Mouse (Mus musculus): ENCODE data around the gene Rtel1. TPM values are rescaled to one million over a fixed set of nuclear protein-coding genes. Genes with fewer than 3 reads are reported as not detected.

The Rtel1 gene
- total RNA-seq (2021) = 10 to 100 TPM; 27.3 to 34.9 TPM

DNA sequence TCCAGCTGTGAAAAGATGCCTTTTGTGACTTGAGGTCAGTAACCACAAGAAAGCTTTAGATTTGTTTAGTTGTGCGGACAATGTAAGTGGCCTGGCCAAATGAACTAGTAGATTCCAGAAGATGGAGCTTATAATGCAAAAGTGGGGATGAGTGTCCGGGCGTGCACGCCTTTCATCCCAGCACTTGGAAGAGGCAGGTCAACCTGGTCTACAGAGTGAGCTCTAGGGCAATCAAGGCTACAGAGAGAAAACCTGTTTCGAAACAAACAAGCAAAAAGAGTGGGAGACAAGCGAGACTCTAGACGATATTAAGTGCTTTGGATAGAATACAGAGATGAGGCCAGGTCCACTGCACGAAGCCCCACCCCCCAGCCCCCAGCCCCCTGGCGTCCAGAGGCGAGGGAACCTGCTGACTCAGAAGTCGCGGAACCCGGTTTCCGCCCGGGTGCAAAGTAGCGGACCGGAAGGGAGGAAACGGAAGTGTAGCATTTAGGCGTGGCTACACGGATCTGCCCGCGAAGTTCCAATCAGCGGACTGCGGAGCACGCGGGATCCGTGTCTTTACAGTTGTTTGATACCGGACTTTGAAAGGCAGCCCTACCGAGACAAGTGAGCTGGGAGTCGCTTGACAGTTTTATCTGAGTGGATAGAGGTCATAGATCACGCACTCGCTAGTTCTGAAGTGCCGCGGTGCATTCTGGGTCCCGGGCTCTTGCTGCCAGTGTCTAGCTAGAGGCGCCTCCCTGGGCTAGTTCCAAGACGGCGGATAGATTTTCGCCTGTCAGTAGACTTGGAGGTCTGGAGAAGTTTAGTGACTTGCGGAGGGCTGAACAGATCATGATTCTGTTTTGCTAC is at the start of gene Rtel1:
Rtel1 (plus strand) TSS at position 492 of the 855 bp plus-strand sequence.
- DNase-seq (ENCODE audit: extremely low spot score in 1 of 2, low spot score in 1 of 2) = peak; percentile 71 to 74

DNA sequence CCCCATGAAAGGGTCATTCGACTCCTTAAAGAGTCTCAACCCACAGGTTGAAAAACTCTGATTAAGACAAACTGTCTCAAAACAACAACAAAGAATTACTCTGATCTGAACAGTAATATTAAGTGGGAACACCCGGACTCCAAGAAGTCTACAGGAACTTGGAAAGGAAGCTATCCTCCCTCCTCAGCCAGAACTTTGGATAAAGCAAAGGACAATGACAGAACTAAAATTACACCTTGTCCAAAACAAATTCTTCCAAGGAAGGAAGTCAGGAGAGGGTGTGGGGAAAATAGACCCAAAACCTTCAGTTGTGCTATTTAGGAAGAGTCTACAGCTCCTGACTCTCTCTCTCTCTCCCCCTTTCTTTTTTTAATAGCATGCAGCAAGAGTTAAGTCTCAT is 47.4 kb upstream of the Rtel1 start:
- DNase-seq (ENCODE audit: extremely low spot score in 1 of 2, low spot score in 1 of 2) = no peak

DNA sequence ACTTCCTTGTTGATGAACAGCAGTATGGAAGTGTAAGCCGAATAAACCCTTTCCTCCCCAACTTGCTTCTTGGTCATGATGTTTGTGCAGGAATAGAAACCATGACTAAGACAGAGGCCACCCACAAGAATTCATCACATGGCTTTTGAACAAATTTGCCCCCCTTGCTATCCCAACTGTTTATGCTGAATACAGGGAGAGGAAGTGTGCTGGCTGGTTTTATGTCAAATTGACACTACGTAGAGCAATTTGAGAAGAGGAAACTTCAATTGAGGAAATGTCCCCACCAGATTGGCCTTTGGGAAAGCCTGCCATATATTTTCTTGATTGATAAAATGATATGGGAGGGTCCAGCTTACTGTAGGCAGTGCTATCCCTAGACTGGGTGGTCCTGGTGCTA is 45.7 kb upstream of the Rtel1 start:
- DNase-seq (ENCODE audit: extremely low spot score in 1 of 2, low spot score in 1 of 2) = no peak

DNA sequence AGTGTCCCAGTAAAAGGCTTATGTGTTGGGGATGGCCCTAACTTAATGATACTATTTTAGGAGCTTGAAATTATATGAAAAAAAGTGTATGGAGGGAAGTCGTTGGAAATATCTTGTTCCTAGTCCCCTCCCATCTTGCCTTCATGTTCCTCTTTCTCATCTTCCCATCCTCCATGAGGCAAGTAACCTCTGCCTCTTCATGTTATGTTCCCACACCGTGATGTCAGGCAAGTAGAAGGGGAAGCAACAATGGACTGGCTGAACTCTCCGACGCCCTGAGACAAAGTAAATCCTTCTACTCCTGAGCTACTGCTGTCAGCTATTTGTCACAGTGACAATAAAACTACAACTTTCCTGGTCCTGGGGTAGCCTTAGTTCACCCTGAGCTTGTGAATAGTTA is 44.9 kb upstream of the Rtel1 start:
- no peak for DNase-seq (ENCODE audit: extremely low spot score in 1 of 2, low spot score in 1 of 2)

DNA sequence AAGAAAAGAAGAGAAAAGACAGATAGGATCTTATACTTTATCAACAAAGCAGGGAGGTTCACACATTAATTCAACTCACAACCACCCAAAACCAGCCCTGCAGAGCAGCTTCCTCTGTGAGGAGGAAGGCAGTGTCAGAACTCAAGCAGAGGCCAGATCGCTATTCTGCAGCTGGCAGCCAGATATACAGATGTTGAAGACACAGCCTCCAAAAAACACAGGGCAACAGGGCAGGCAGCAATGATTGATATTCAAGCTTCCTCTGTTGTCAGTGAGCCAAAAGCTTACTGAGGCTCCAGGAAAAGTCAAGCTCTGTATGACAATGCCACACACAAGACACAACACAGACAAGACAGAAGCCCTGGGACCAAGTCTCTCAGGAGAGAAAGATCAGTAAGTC is 42.8 kb upstream of the Rtel1 start:
- DNase-seq (ENCODE audit: extremely low spot score in 1 of 2, low spot score in 1 of 2) = no peak

DNA sequence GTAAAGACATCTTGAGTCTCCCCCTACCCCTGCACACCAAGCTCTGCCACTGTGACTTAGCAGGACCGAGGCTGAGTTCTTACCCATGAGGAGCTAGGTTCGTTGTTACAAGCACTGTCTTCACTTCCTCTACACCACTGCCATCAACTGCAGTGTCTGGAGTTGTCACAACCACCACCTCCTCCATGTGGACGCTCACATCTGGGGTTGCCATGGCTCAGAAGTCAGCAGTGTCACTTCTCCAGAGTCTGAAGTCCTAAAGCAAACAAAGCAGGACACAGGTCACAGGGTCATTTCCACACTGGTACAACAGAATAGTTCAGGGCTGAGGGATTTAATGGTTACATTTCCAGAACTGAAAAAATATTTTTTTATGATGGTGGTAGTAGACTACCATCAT is 41.7 kb upstream of the Rtel1 start:
- DNase-seq (ENCODE audit: extremely low spot score in 1 of 2, low spot score in 1 of 2) = no peak

DNA sequence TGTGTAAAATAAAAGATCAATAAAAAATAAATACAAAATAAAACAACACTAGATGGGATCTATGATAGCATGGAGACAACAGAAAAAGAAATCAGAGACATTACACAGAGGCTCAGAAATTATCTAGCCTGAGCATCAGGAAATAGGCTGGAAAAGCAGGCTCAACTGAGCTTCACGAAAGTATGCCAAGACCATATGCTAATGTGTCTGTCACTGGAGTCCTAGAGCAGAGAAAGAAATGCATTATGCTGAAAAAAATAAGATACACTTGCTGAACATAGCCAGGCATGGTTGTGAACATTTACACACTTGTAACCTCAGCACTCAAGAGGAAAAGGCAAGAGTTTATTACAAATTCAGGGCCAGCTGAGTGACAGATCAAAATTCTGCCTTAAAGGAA is 39.6 kb upstream of the Rtel1 start:
- no peak for DNase-seq (ENCODE audit: extremely low spot score in 1 of 2, low spot score in 1 of 2)

DNA sequence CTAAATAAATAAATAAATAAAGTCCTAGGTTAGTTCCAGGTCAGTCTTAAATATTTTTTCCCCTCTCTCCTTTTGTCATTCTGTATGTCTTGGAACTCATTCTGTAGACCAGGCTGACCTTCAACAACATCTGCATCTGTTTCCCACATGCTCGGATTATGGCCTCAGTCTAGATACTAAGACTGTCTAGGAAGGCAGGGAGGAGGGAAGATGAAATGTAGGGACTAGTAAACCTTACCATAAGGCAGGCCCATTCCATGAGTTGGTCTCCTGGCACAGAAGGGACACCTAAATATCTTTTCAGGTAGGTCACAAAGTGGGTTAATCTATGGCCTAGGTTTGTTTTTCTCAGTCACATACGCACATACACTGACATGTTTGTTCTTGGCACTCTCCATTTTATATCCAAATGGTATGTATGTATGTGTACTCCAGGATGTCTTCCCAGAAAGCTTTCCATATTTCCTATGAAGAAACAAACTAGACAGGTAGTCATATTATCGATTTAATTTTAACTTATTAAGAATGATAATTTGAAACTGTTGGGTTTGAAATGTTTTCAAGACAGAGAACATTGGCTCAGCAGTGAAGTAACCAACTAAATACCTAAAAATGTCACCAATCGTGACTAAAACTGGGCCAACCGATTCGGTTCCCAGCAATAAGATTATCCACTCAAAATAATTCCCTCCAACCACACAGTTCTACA is 32.8 kb upstream of the Rtel1 start:
- no peak for DNase-seq (ENCODE audit: extremely low spot score in 1 of 2, low spot score in 1 of 2)

DNA sequence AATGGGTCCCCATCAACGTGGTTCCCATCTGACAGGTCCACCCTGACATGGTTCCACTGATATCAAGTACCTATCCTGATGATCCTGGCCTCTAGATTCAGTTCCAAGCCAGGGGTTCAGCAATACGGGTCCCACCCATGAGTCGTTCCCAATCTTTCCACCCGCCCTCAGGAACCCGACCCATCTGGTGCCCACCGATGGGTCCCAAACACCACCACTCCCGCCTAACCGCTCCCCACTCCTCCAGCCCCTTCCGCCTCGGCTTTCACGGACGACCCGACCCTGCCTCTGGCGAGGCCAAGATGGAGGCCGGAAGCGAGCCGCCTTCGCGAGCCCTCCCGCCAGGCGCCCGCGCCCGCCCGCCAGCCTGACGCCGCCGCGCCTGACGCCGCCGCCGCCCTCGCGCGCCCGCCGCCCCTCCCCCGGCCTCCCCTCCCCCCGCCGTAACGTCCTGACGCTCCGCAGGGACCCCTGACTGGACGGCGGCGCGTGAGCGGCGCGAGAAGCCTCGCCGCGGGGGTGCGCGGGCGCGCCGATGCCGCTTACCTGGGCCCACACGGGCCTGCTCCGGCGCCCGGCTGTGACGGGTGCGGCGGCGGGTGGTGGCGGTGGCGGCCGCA is 32.1 kb upstream of the Rtel1 start:
- peak; percentile 67 to 79 for DNase-seq (ENCODE audit: extremely low spot score in 1 of 2, low spot score in 1 of 2)

DNA sequence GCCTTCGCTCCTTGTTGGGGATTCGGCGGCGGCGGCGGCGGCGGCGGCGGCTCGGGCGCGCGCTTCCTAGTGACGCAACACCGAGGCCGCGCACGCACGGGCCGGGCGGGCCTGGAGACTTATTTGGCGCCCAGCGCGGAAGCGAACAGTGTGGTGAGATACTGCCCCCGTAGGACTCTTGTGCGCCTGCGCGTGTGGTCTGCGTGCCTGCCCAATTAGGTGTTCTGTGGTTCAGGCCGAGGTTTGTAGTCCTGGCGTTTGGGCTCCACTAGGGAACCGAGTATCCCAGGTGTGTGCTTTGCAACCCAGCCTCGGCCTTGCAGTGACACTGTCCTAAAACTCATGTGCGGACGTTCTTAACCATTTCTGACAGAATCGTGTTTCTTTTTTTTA is 31.6 kb upstream of the Rtel1 start, which contains the start of gene Gmeb2:
Gmeb2 (minus strand) TSS at position 78 of the 393 bp plus-strand sequence.
- peak in 1 of 2 experiments; percentile 82 for DNase-seq (ENCODE audit: extremely low spot score in 1 of 2, low spot score in 1 of 2)

DNA sequence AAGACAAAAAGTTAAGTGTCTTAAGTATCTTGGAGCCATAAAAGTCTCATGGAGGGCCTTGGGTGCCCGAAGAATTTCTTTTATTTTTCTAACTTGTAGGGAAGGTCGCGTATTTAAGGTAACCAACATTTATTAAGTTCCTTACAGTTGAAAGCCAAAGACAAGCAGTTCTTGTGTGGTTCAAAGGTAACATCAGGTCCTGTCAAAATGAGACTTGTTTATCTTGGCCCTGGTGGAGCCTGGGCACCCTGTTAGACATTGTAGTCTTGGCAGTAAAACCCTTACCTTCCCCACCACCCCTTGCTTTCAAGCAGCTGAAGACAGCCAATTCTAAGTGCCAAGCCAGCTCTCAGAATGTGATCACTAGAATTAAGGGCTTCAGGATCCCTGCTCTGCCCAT is 30.8 kb upstream of the Rtel1 start:
- no peak for DNase-seq (ENCODE audit: extremely low spot score in 1 of 2, low spot score in 1 of 2)

DNA sequence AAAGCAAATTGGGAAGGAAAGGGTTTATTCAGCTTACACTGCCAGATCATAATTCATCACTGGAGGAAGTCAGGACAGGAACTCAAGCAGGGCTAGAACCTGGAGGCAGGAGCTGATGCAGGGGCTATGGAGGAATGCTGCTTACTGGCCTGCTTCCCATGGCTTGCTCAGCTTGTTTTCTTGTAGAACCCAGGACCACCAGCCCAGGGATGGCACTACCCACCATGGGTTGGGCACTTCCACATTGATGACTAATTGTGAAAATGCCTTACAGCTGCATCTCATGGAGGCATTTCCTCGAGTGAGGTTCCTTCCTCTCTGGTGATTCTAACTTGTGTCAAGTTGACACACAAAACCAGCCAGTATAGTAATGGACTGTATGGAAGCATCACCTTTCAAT is 28.6 kb upstream of the Rtel1 start:
- no peak for DNase-seq (ENCODE audit: extremely low spot score in 1 of 2, low spot score in 1 of 2)

DNA sequence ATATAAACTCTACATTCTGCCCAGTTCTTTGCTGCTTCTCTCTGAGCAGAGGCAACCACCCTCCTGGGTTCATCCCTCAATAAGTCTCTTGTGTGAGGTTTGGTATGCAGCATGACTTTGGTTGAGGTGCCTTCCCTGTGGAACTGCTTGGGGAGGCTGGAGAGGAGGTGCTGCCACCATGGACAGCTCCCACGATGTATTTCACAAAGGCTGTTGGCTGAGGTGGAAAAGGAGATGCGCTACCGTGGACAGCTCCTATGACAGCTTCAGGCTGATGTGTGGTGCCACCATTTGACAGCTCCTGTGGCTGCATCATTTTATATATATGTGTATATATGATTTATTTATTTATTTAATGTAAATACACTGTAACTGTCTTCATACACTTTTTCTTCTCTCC is 17.5 kb upstream of the Rtel1 start:
- DNase-seq (ENCODE audit: extremely low spot score in 1 of 2, low spot score in 1 of 2) = no peak

DNA sequence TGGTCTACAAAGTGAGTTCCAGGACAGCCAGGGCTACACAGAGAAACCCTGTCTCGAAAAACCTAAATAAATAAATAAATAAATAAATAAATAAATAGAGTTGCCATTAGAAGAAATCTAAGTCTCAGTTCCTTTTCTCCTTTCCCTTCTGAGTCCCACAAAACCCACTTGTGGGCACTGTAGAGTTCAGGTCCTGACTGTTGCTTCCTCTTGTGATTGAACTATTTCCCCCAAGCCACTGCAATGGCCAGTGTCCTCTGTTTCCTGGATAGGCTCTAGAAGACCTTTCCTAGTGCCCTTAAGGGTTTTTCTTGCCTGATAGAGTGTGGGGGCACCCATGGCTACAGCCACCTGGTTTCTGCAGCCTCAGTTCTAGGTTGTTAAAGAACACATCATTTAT is 14.6 kb upstream of the Rtel1 start:
- no peak for DNase-seq (ENCODE audit: extremely low spot score in 1 of 2, low spot score in 1 of 2)

DNA sequence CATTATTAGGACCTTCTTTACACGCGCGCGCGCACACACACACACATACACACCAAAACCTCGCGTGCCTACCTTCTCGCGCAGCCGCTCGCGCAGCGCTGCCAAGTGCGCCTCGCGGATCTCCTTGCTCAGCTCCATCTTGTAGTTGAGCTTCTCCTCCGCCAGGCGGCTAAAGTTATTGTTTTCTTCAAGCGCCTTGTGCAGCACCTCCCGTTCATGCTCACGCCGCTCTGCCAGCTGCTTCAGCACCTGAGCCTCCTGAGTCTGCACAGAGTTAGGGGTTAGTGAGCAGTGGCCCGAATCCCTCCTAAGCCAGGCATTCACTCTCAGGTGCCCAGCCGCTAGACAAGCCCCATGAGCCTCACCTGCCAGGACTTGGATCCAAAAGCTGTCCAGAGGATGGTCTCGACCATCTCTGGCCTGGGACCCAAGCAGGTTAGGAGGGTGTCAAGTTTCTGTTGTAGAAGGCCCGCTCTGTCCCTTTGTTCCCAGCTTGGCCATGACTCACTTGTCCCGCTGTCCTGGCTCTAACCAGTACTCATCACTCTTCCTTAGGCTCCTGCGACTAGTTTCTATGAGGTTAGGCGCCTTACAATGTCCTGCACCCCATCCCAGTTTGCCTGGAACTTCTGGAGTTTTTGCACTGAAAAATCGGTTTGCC is 12.3 kb upstream of the Rtel1 start:
- DNase-seq (ENCODE audit: extremely low spot score in 1 of 2, low spot score in 1 of 2) = peak in 1 of 2 experiments; percentile 44

DNA sequence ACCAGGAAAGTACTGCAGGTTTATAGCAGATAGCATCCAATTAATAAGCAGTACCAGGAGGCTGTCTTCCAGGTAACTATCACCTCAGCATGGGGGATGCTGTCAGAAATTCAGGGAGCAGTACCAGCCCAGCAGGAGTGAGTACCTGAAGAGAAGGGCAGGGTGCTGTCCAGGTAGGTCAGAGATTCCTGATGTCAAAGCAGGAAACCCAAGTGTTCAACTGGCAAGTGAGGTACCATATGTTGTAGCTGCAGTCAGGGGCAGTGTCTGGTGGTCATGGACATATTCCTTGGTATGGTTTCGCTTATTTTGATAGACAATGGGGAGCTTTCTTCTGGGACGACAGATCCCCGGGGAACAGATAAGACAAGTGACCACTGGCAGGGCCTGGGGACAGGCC is 7.1 kb upstream of the Rtel1 start:
- no peak for DNase-seq (ENCODE audit: extremely low spot score in 1 of 2, low spot score in 1 of 2)

DNA sequence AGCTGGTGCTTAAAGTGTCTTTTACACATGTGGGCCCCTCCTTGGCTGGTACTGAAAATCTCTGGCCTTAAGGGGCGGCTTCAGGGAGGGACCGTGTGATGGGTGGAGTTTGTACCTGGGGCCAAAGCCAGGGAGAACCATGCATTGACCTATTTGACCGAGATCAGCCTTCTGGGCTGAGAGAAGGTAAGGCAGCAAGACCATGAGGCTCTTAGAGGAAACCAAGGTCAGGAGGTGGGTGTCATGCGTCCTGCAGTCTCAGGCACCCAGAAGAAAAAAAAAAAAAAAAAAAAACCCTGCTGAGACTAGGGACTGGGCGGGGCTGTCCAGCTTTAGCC is 6.6 kb upstream of the Rtel1 start:
- no peak for DNase-seq (ENCODE audit: extremely low spot score in 1 of 2, low spot score in 1 of 2)

DNA sequence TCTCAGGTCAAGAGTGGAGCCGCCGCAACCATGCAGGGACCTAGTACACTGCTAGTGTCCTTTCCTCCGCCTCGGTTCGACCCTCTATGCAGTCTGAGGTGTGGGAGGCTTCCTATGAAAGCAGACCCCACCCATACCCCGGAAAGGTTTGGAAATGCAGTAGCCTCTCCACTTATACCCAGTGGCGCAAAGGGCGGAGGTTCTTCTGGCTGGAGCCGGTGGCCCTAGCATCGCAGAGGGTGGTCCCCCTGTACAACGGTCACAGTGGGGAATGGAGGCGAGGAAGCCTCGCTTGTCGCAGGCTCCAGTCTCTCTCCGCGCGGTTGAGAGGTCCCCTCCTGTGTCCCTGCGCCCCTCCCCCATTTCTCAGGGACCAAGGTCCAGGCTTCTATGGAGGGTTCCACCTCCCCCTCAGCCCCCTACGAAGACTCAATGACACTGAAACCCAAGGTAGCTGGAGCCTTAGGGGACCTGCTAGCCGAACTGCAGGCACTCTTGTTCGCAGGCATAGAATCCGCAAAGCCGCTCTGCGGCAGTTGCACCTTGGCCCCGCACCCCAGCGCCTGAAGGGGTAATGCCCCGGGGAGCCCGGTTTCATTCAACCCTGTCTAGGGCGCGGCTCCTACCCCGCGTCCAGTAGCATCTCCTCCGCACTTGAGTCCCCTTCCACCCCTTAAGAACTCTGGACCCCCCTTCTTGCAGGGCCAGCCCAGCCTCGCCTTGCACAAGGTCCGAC is 6.0 kb upstream of the Rtel1 start:
- peak in 1 of 2 experiments; percentile 37 for DNase-seq (ENCODE audit: extremely low spot score in 1 of 2, low spot score in 1 of 2)

DNA sequence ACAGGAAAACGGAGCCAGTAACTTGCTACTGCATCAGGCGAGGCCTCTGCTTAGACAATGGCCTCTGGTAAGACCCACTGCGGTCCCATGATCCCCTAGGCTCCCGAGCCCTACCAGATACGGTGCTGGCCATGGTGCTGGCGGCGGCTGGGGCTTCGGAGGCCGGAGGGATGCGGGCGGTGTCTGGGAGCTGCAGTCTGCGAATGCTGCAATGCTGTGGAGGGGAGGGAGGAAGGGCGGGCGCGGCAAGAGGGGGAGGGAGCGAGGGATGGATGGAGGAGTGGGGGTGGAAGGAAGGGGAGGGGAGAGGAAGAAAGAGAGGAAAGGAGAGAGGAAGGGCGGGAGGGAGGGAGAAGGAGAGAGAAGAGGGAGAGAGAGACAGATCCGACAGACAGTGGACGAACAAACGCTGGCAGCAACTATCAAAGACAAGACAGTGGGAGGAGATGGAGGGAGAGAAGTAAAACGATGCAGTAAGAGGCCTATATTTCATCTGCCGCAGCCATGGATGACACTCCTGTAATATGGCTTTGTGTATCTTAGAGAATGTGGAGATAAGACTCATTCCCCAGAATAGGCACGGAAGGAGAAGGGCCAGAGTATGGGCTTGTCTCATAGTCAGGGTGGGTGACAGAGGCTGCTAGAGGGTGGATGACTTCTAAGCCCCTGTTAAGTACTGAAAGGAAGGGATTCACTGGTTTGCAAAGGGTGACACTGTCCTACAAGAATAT is 5.3 kb upstream of the Rtel1 start, which contains the start of gene Stmn3:
Stmn3 (minus strand) TSS at position 421 of the 731 bp plus-strand sequence.
- peak; percentile 72 to 76 for DNase-seq (ENCODE audit: extremely low spot score in 1 of 2, low spot score in 1 of 2)
